Mouse (Mus musculus): ENCODE measurements at regions not wholly inside any gene's neighbourhood (a gene's known extent, or its start where the extent isn't known, plus 50 kb on each side); places are given as distances from the start of the nearest gene placed in this dataset.

GRCm38 (mm10) chr11:63570646-63571045 is 351.4 kb downstream of the Hs3st3b1 start:
- peaks cover 2% of the 10 kb centered on the region; the same call in 1 of the 2 replicates for H3K4me1 ChIP-seq (ENCODE audit: control insufficient read depth, insufficient read depth, low read length)
- no peak for DNase-seq (ENCODE audit: low spot score)
- no peak overlapping the region for H3K4me2 ChIP-seq (replicated peaks; ENCODE audit: low read depth, low read length, severe bottlenecking)
- no peak overlapping the region for H3K9ac ChIP-seq (ENCODE audit: low read depth, low read length, severe bottlenecking)
- TF ChIP-seq POLR2A (IDR thresholded peaks at IDR 0.05; ENCODE audit: borderline replicate concordance, extremely low read depth, insufficient read depth, insufficient read length) = no peak
- H3K27me3 ChIP-seq (ENCODE audit: control insufficient read depth, insufficient read depth, low read length) = no peaks in the 10 kb centered on the region
- no peak for ATAC-seq (ENCODE audit: low FRiP score, low read depth)
- no peak overlapping the region for H3K4me3 ChIP-seq (replicated peaks; ENCODE audit: low read length)
- H3K9me3 ChIP-seq (ENCODE audit: control insufficient read depth, low read length) = no peaks in the 10 kb centered on the region
- H3K36me3 ChIP-seq (ENCODE audit: control insufficient read depth, insufficient read depth, low read length) = no peaks in the 10 kb centered on the region
- 82% methylated on average over 1 of the region's 1 CpGs for WGBS
- H3K27ac ChIP-seq (replicated peaks; ENCODE audit: low read depth, low read length) = no peak overlapping the region

- Histone ChIP-seq H3K27ac (replicated peaks; ENCODE audit: low read depth, low read length) (no peak overlapping the region), H3K9me3 (ENCODE audit: control insufficient read depth, low read length) (no peaks in the 10 kb centered on the region), H3K27me3 (ENCODE audit: control insufficient read depth, insufficient read depth, low read length) (no peaks in the 10 kb centered on the region), H3K4me3 (replicated peaks; ENCODE audit: low read length) (no peak overlapping the region), H3K4me2 (replicated peaks; ENCODE audit: low read depth, low read length, severe bottlenecking) (no peak overlapping the region), H3K36me3 (ENCODE audit: control insufficient read depth, insufficient read depth, low read length) (no peaks in the 10 kb centered on the region), H3K4me1 (ENCODE audit: control insufficient read depth, insufficient read depth, low read length) (no peaks in the 10 kb centered on the region), H3K9ac (ENCODE audit: low read depth, low read length, severe bottlenecking) (no peak overlapping the region)
- WGBS = 60% methylated on average over 2 of the region's 2 CpGs
- no peak for ATAC-seq (ENCODE audit: low FRiP score, low read depth)
- no peak for DNase-seq (ENCODE audit: low spot score)
- TF ChIP-seq POLR2A (IDR thresholded peaks at IDR 0.05; ENCODE audit: borderline replicate concordance, extremely low read depth, insufficient read depth, insufficient read length) = no peak
These were observed 348.8 kb downstream of the Hs3st3b1 start for GRCm38 (mm10) chr11:63573271-63573670.

- Histone ChIP-seq H3K4me2 (replicated peaks; ENCODE audit: low read depth, low read length, severe bottlenecking) (no peak overlapping the region), H3K9ac (ENCODE audit: low read depth, low read length, severe bottlenecking) (no peak overlapping the region), H3K27me3 (ENCODE audit: control insufficient read depth, insufficient read depth, low read length) (no peaks in the 10 kb centered on the region), H3K4me1 (ENCODE audit: control insufficient read depth, insufficient read depth, low read length) (no peaks in the 10 kb centered on the region), H3K4me3 (replicated peaks; ENCODE audit: low read length) (no peak overlapping the region), H3K36me3 (ENCODE audit: control insufficient read depth, insufficient read depth, low read length) (no peaks in the 10 kb centered on the region), H3K9me3 (ENCODE audit: control insufficient read depth, low read length) (no peaks in the 10 kb centered on the region), H3K27ac (replicated peaks; ENCODE audit: low read depth, low read length) (no peak overlapping the region)
- 83% methylated on average over 3 of the region's 3 CpGs for WGBS
- ATAC-seq (ENCODE audit: low FRiP score, low read depth) = no peak
- no peak for TF ChIP-seq POLR2A (IDR thresholded peaks at IDR 0.05; ENCODE audit: borderline replicate concordance, extremely low read depth, insufficient read depth, insufficient read length)
- DNase-seq (ENCODE audit: low spot score) = no peak
These were observed 338.8 kb downstream of the Hs3st3b1 start for GRCm38 (mm10) chr11:63583321-63583720.

GRCm38 (mm10) chr11:63585216-63585869 is 336.7 kb downstream of the Hs3st3b1 start:
- DNase-seq (ENCODE audit: low spot score) (no peak), ATAC-seq (ENCODE audit: low FRiP score, low read depth) (no peak)
- H3K4me2 ChIP-seq (replicated peaks; ENCODE audit: low read depth, low read length, severe bottlenecking) = no peak overlapping the region
- no peak overlapping the region for H3K4me3 ChIP-seq (replicated peaks; ENCODE audit: low read length)
- H3K4me1 ChIP-seq (ENCODE audit: control insufficient read depth, insufficient read depth, low read length) = no peaks in the 10 kb centered on the region
- no peaks in the 10 kb centered on the region for H3K9me3 ChIP-seq (ENCODE audit: control insufficient read depth, low read length)
- no peaks in the 10 kb centered on the region for H3K27me3 ChIP-seq (ENCODE audit: control insufficient read depth, insufficient read depth, low read length)
- WGBS = 80% methylated on average over 8 of the region's 8 CpGs
- TF ChIP-seq POLR2A (IDR thresholded peaks at IDR 0.05; ENCODE audit: borderline replicate concordance, extremely low read depth, insufficient read depth, insufficient read length) = no peak
- no peak overlapping the region for H3K9ac ChIP-seq (ENCODE audit: low read depth, low read length, severe bottlenecking)
- H3K36me3 ChIP-seq (ENCODE audit: control insufficient read depth, insufficient read depth, low read length) = no peaks in the 10 kb centered on the region
- no peak overlapping the region for H3K27ac ChIP-seq (replicated peaks; ENCODE audit: low read depth, low read length)

- Histone ChIP-seq H3K27ac (replicated peaks; ENCODE audit: low read depth, low read length) (no peak overlapping the region), H3K9me3 (ENCODE audit: control insufficient read depth, low read length) (no peaks in the 10 kb centered on the region), H3K36me3 (ENCODE audit: control insufficient read depth, insufficient read depth, low read length) (no peaks in the 10 kb centered on the region), H3K4me3 (replicated peaks; ENCODE audit: low read length) (no peak overlapping the region), H3K9ac (ENCODE audit: low read depth, low read length, severe bottlenecking) (no peak overlapping the region), H3K4me1 (ENCODE audit: control insufficient read depth, insufficient read depth, low read length) (no peaks in the 10 kb centered on the region), H3K4me2 (replicated peaks; ENCODE audit: low read depth, low read length, severe bottlenecking) (no peak overlapping the region), H3K27me3 (ENCODE audit: control insufficient read depth, insufficient read depth, low read length) (no peaks in the 10 kb centered on the region)
- DNase-seq (ENCODE audit: low spot score) = no peak
- no peak for TF ChIP-seq POLR2A (IDR thresholded peaks at IDR 0.05; ENCODE audit: borderline replicate concordance, extremely low read depth, insufficient read depth, insufficient read length)
- ATAC-seq (ENCODE audit: low FRiP score, low read depth) = no peak
- WGBS = 82% methylated on average over 4 of the region's 4 CpGs
These were observed 301.9 kb downstream of the Hs3st3b1 start for GRCm38 (mm10) chr11:63620220-63620619.

All from limb, embryonic 14.5 days (tissue).